Mouse (Mus musculus): ENCODE results near the gene Slc30a7. TPM values are rescaled to one million over a fixed set of nuclear protein-coding genes. Genes with fewer than 3 reads are reported as not detected.

The Slc30a7 gene
- total RNA-seq, 4 experiments from 2014 or later = 10.0 to 17.4 (median 10.9) TPM

Small RNAs within 50 kb of the gene (microRNA-seq; reads per million reads assigned to microRNA genes)
- not detected for gene Mir669n

Other genes with a start within 250 kb of the Slc30a7 start
- 1 to 10 TPM; 6.8 to 9.4 (median 7.6) TPM for gene Dph5, start 119.6 kb downstream of the Slc30a7 start, total RNA-seq (2022)
- 10 to 100 TPM; 13.1 to 17.8 (median 15.4) TPM for gene Extl2, start 56 bp upstream of the Slc30a7 start, total RNA-seq (2022)
- gene Vcam1, start 122.3 kb upstream of the Slc30a7 start, total RNA-seq (2022) = 10 to 100 TPM; 16.0 to 19.8 (median 16.5) TPM
- gene Gpr88, start 246.1 kb upstream of the Slc30a7 start, total RNA-seq (2022) = under 1 TPM; 0.14 to 0.30 (median 0.16) TPM

All from heart, adult 8-10 months (tissue).